Mouse (Mus musculus) lung, embryonic 16.5 days (tissue): ENCODE measurements at regions not wholly inside any gene's neighbourhood (a gene's known extent, or its start where the extent isn't known, plus 50 kb on each side); places are given as distances from the start of the nearest gene placed in this dataset.

Source experiments
- ATAC-seq: fragments of 200-750 bp; cut with Nextera tagmentation; 2 replicates; pipeline ENCODE4 v1.8.0; 2017; ENCODE audit warnings: low read depth, mild to moderate bottlenecking, moderate library complexity
- H3K27ac ChIP-seq: fragments of 300-500 bp; sonication (generic); 2 replicates; pipeline ENCODE4 v1.5.1; 2014; ENCODE audit warnings: mild to moderate bottlenecking, control low read depth, low read length
- H3K27me3 ChIP-seq: fragments of 300-500 bp; sonication (generic); 2 replicates; pipeline ENCODE4 v1.6.1; 2014; ENCODE audit warnings: low read depth, low read length, mixed read lengths; ENCODE audit not compliant: control insufficient read depth, insufficient read depth
- H3K36me3 ChIP-seq: fragments of 300-500 bp; sonication (generic); 2 replicates; pipeline ENCODE4 v1.6.1; 2014; ENCODE audit warnings: low read length; ENCODE audit not compliant: control insufficient read depth, insufficient read depth
- H3K4me1 ChIP-seq: fragments of 300-500 bp; sonication (generic); replicated peaks from 2 replicates; pipeline ENCODE4 v1.6.1; 2014; ENCODE audit warnings: low read length, mixed read lengths; ENCODE audit not compliant: control insufficient read depth, insufficient read depth
- H3K4me2 ChIP-seq: fragments of 300-500 bp; sonication (generic); 2 replicates; pipeline ENCODE4 v1.6.1; 2014; ENCODE audit warnings: low read depth, low read length, control low read depth
- H3K4me3 ChIP-seq: fragments of 300-500 bp; sonication (generic); 2 replicates; pipeline ENCODE4 v1.5.1; 2014; ENCODE audit warnings: mild to moderate bottlenecking, low read length, control low read depth
- H3K9ac ChIP-seq: fragments of 300-500 bp; sonication (generic); 2 replicates; pipeline ENCODE4 v1.6.1; 2014; ENCODE audit warnings: low read length, control low read depth
- H3K9me3 ChIP-seq: fragments of 300-500 bp; sonication (generic); 2 replicates; pipeline ENCODE4 v1.6.1; 2016; ENCODE audit warnings: low read length; ENCODE audit not compliant: control insufficient read depth
- WGBS: fragments of 180-500 bp; shearing (Covaris S2); extraction: QIAGEN DNeasy Blood & Tissue Kit; methylation state at CpG from one replicate; pipeline ENCODE4 v1.1.7; 2014; 5-methylcytosine and 5-hydroxymethylcytosine counted together

- Histone ChIP-seq H3K4me1 (no peaks in the 10 kb centered on the region), H3K36me3 (no peaks in the 10 kb centered on the region), H3K4me3 (no peak overlapping the region), H3K27ac (no peak overlapping the region), H3K9me3 (no peaks in the 10 kb centered on the region), H3K27me3 (no peaks in the 10 kb centered on the region), H3K4me2 (no peak overlapping the region), H3K9ac (no peak overlapping the region)
- ATAC-seq, result no peak
- WGBS, result 30% methylated on average over 1 of the region's 1 CpGs
Measured at GRCm38 (mm10) chr19:21154162-21154561, 117.9 kb upstream of the Zfand5 start.

GRCm38 (mm10) chr19:21152027-21152426 lies 120.1 kb upstream of the Zfand5 start:
- no peaks in the 10 kb centered on the region for H3K9me3 ChIP-seq
- H3K27me3 ChIP-seq, result no peaks in the 10 kb centered on the region
- H3K36me3 ChIP-seq, result no peaks in the 10 kb centered on the region
- no peak overlapping the region for H3K27ac ChIP-seq
- 71% methylated on average over 3 of the region's 3 CpGs for whole genome bisulfite sequencing
- H3K4me2 ChIP-seq, result no peak overlapping the region
- H3K4me1 ChIP-seq, result no peaks in the 10 kb centered on the region
- no peak overlapping the region for H3K4me3 ChIP-seq
- peak; percentile 49; the same call in 1 of the 2 replicates for ATAC-seq
- H3K9ac ChIP-seq, result no peak overlapping the region

DNA sequence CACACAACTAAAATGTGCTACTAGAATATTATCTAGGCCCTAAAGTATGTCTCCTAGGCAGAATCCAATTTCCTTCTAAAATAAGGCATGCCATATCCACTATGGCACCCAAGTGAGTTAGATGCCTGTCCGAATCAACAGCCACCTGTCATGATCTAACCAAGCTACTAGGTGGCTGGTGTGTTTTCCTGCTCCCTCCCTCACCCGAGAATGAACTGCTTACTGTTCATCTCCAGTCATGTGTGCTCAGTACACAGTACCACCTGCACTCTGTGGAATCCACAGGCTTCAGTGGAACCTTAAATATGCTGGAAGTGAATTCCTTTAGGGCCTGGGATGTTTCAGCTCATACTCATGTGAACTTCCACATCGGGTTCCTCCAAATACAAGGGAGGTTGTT lies 121.2 kb upstream of the Zfand5 start:
- Histone ChIP-seq H3K9ac (no peak overlapping the region), H3K27ac (no peak overlapping the region), H3K4me2 (no peak overlapping the region), H3K36me3 (no peaks in the 10 kb centered on the region), H3K4me1 (no peaks in the 10 kb centered on the region), H3K9me3 (no peaks in the 10 kb centered on the region), H3K4me3 (no peak overlapping the region), H3K27me3 (no peaks in the 10 kb centered on the region)
- 62% methylated on average over 3 of the region's 3 CpGs for WGBS
- ATAC-seq, result no peak

- Histone ChIP-seq H3K9ac (no peak overlapping the region), H3K4me3 (no peak overlapping the region), H3K4me1 (no peaks in the 10 kb centered on the region), H3K27ac (no peak overlapping the region), H3K36me3 (no peaks in the 10 kb centered on the region), H3K27me3 (no peaks in the 10 kb centered on the region), H3K4me2 (no peak overlapping the region), H3K9me3 (no peaks in the 10 kb centered on the region)
- 89% methylated on average over 1 of the region's 1 CpGs for WGBS
- no peak for ATAC-seq
Measured at GRCm38 (mm10) chr19:21150241-21150640, 121.8 kb upstream of the Zfand5 start.

DNA sequence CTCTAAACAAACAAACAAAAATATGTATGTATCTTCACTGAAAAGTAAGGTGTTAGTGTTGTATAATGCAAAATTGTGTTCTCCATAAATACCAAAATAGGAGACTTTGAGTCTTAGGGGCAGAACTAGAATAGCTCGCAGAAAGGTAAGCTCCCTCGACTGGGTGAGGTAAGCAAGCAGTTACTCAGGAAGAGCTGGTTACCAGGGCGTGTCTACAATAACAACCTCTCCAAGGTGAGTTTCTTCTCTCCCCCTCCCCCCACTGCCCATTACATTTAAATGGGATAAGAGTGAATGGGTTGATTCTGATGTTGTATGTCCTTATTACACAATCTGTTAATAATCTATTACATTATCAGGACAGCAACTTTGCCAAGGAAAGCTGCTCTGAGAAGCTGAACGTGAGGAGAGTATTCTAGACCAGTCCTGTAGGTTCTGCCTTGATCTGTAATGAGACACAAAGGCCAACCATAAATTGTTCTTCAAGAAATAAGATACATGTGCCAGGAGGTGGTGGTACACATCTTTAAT lies 125.2 kb upstream of the Zfand5 start:
- no peak for ATAC-seq
- no peak overlapping the region for H3K9ac ChIP-seq
- 74% methylated on average over 4 of the region's 4 CpGs for WGBS
- H3K36me3 ChIP-seq, result no peaks in the 10 kb centered on the region
- H3K27ac ChIP-seq, result no peak overlapping the region
- no peaks in the 10 kb centered on the region for H3K27me3 ChIP-seq
- H3K4me1 ChIP-seq, result peaks cover 7% of the 10 kb centered on the region
- H3K9me3 ChIP-seq, result no peaks in the 10 kb centered on the region
- H3K4me2 ChIP-seq, result no peak overlapping the region
- no peak overlapping the region for H3K4me3 ChIP-seq

DNA sequence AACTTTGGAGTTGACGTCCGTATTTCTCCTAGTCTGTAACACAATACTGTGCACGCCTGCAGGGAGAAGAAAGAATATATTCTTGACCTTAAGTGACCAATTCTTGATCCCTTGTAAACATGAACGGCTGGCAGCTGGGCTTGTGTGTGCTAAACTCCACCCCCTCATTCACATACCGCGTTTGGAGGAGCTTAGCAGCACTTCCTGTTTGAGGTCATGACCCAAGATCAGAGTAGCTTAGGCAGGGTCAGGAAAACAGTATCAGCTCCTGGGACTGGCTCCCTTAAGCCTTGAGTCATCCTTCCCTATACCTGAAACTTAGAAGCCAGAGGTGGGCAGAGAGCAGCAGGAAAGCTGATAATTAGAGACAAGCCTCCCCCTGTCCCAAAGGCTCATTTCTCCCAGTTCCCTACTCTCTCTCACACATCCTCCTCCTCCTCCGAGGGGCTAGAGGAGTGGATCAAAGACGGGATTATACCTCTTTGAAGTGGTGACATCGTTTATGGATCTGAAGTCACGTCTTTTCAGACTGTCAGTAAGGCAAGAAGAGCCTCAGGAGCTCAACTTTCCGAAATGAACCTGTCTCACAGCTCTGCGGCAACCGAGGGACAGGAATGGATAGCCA lies 127.3 kb upstream of the Zfand5 start:
- no peaks in the 10 kb centered on the region for H3K9me3 ChIP-seq
- peak; percentile 90 for ATAC-seq
- H3K36me3 ChIP-seq, result no peaks in the 10 kb centered on the region
- WGBS, result 17% methylated on average over 13 of the region's 13 CpGs
- 0 out of 2 replicates have a peak overlapping the region, but pooled peaks have one; percentile 16 for H3K4me2 ChIP-seq
- H3K27me3 ChIP-seq, result no peaks in the 10 kb centered on the region
- no peak overlapping the region for H3K4me3 ChIP-seq
- H3K27ac ChIP-seq, result no peak overlapping the region
- H3K9ac ChIP-seq, result no peak overlapping the region
- peaks cover 7% of the 10 kb centered on the region for H3K4me1 ChIP-seq

DNA sequence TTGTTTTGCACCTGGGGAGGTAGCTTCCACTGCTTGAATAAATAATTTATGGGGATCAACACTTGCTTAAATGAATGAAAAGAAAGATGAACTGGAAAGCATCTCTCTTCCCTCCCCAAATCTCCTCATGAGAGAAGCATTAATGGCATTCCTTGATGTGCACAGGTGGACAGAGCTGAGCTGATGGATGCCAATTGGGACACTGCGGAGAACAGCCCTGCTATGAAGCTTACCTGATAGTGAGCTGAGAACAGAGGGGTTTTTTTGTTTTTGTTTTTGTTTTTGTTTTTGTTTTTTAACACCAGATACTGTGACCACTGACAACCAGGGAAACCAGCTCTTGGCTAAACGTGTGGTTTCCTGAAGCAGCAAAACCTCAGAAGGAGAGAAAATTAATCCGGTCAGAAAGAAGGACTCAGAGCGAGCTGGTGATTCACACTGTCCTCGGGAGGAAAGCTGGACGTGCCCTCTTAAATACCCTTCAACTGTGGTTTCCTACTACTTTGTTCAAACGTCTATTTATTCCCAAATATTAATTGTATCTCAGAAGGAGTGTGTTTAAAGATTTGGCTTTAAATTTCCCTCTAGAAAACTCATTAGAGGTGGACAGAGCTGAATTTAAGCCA lies 128.0 kb upstream of the Zfand5 start:
- no peak for ATAC-seq
- no peak overlapping the region for H3K9ac ChIP-seq
- H3K27me3 ChIP-seq, result no peaks in the 10 kb centered on the region
- H3K4me3 ChIP-seq, result no peak overlapping the region
- no peaks in the 10 kb centered on the region for H3K36me3 ChIP-seq
- no peak overlapping the region for H3K27ac ChIP-seq
- H3K4me1 ChIP-seq, result peaks cover 7% of the 10 kb centered on the region
- WGBS, result 27% methylated on average over 7 of the region's 7 CpGs
- H3K4me2 ChIP-seq, result 0 out of 2 replicates have a peak overlapping the region, but pooled peaks have one; percentile 16
- H3K9me3 ChIP-seq, result no peaks in the 10 kb centered on the region

DNA sequence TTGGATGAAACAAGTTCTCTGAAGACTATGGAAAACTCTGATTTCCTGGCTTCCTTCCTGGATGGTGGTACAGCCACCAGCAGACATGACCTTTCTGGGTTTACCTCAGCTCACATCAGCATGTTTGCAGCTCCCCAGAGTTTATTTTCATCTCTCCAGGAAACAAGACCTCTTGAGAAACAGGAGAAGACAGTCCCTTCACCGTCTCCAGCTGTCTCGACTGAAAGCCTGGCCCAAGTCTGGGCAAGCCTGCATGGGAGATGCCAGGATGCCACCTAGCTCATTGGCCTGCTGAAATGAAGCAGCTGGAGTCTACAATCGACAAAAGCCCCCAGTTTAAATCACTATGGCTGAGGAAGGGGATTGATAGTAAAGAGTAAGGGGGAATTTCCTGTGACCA lies 131.6 kb upstream of the Zfand5 start:
- H3K4me3 ChIP-seq, result no peak overlapping the region
- peaks cover 7% of the 10 kb centered on the region for H3K4me1 ChIP-seq
- no peaks in the 10 kb centered on the region for H3K9me3 ChIP-seq
- H3K36me3 ChIP-seq, result no peaks in the 10 kb centered on the region
- no peak for ATAC-seq
- H3K27me3 ChIP-seq, result no peaks in the 10 kb centered on the region
- no peak overlapping the region for H3K9ac ChIP-seq
- no peak overlapping the region for H3K4me2 ChIP-seq
- WGBS, result 50% methylated on average over 3 of the region's 3 CpGs
- no peak overlapping the region for H3K27ac ChIP-seq

- Histone ChIP-seq H3K4me3 (no peak overlapping the region), H3K9me3 (no peaks in the 10 kb centered on the region), H3K27ac (no peak overlapping the region), H3K27me3 (no peaks in the 10 kb centered on the region), H3K4me1 (no peaks in the 10 kb centered on the region; the same call in 1 of the 2 replicates), H3K36me3 (no peaks in the 10 kb centered on the region), H3K4me2 (no peak overlapping the region), H3K9ac (no peak overlapping the region)
- no peak for ATAC-seq
- 70% methylated on average over 8 of the region's 8 CpGs for WGBS
Measured at GRCm38 (mm10) chr19:21138998-21139495, 133.0 kb upstream of the Zfand5 start.
